Mouse (Mus musculus) MEL (cell line): ENCODE data around the gene Creb5. TPM values are rescaled to one million over a fixed set of nuclear protein-coding genes. Genes with fewer than 3 reads are reported as not detected.

ENCODE experiments used
- DNase-seq: peaks from one replicate; pipeline ENCODE4 v3.0.0; 2011; ENCODE audit warnings: low read depth, low spot score
- H3K27ac ChIP-seq: 2 replicates; pipeline ENCODE4 v1.5.1; 2012; ENCODE audit warnings: low read depth, mild to moderate bottlenecking, control low read depth, low read length, moderate library complexity; ENCODE audit not compliant: control insufficient read depth
- H3K27me3 ChIP-seq, 2 experiments: fragments of 150-350 bp in 1 of 2; sonication (generic) in 1 of 2; 2 replicates each; pipeline ENCODE4 v1.6.1; 2012; ENCODE audit warnings: low read length in 2 of 2, mild to moderate bottlenecking in 2 of 2, improper control_type of control experiment in 1 of 2, moderate library complexity in 1 of 2; ENCODE audit not compliant: insufficient read depth in 2 of 2, control insufficient read depth in 1 of 2
- H3K36me3 ChIP-seq, 2 experiments: 2 replicates each; pipeline ENCODE4 v1.6.1; 2012 to 2014; ENCODE audit warnings: low read length in 2 of 2, improper control_type of control experiment in 1 of 2, inconsistent platforms in 1 of 2, mild to moderate bottlenecking in 1 of 2; ENCODE audit not compliant: insufficient read depth in 2 of 2, control insufficient read depth in 1 of 2
- H3K4me1 ChIP-seq, 2 experiments: fragments of 150-350 bp in 1 of 2; sonication (generic) in 1 of 2; 2 replicates each; pipeline ENCODE4 v1.6.1; 2012; ENCODE audit warnings: low read length in 2 of 2, improper control_type of control experiment in 1 of 2, mild to moderate bottlenecking in 1 of 2; ENCODE audit not compliant: insufficient read depth in 2 of 2, control insufficient read depth in 1 of 2
- H3K4me3 ChIP-seq, 2 experiments: fragments of 150-350 bp in 1 of 2; sonication (generic) in 1 of 2; 2 replicates each; pipeline ENCODE4 v1.5.1; 2012; ENCODE audit warnings: low read depth in 2 of 2, low read length in 2 of 2, mild to moderate bottlenecking in 2 of 2, moderate library complexity in 2 of 2, control low read depth in 1 of 2, improper control_type of control experiment in 1 of 2; ENCODE audit not compliant: control insufficient read depth in 1 of 2, insufficient read depth in 1 of 2
- H3K79me2 ChIP-seq: 2 replicates; pipeline ENCODE4 v1.6.1; 2012; ENCODE audit warnings: mild to moderate bottlenecking, low read length, moderate library complexity; ENCODE audit not compliant: control insufficient read depth, poor library complexity, insufficient read depth
- H3K9ac ChIP-seq: 2 replicates; pipeline ENCODE4 v1.6.1; 2012; ENCODE audit warnings: low read depth, mild to moderate bottlenecking, control low read depth, low read length, moderate library complexity; ENCODE audit not compliant: control insufficient read depth, poor library complexity, severe bottlenecking
- H3K9me3 ChIP-seq: fragments of 150-350 bp; sonication (generic); replicated peaks from 2 replicates; pipeline ENCODE4 v1.6.1; 2012; ENCODE audit warnings: mild to moderate bottlenecking, low read length, improper control_type of control experiment, moderate library complexity; ENCODE audit not compliant: insufficient read depth
- BHLHE40 ChIP-seq: IDR thresholded peaks from 2 replicates; pipeline ENCODE4 v1.6.1; 2012; ENCODE audit warnings: low read depth, mild to moderate bottlenecking, inconsistent platforms, low read length, improper control_type of control experiment, borderline replicate concordance
- CTCF ChIP-seq, 3 experiments: IDR thresholded peaks in 2 of 3; conservative IDR thresholded peaks in 1 of 3; 2 replicates each; pipeline ENCODE4 v1.5.1; 2011 to 2012; ENCODE audit warnings: low read length in 3 of 3, low read depth in 2 of 3, mild to moderate bottlenecking in 2 of 3, improper control_type of control experiment in 1 of 3, inconsistent platforms in 1 of 3, mixed read lengths in 1 of 3, moderate library complexity in 1 of 3; ENCODE audit not compliant: control insufficient read depth in 1 of 3, insufficient read depth in 1 of 3, poor library complexity in 1 of 3, severe bottlenecking in 1 of 3
- ETS1 ChIP-seq: IDR thresholded peaks from 2 replicates; pipeline ENCODE4 v1.6.1; 2012; ENCODE audit warnings: low read depth, mild to moderate bottlenecking, inconsistent platforms, low read length, improper control_type of control experiment, moderate library complexity
- GABPA ChIP-seq: IDR thresholded peaks from 2 replicates; pipeline ENCODE4 v1.6.1; 2012; ENCODE audit warnings: low read depth, mild to moderate bottlenecking, inconsistent platforms, low read length, improper control_type of control experiment, moderate library complexity
- GATA1 ChIP-seq: IDR thresholded peaks from 2 replicates; pipeline ENCODE4 v1.6.1; 2011; ENCODE audit warnings: low read depth, low read length, improper control_type of control experiment
- KAT2A ChIP-seq: conservative IDR thresholded peaks from 2 replicates; pipeline ENCODE4 v1.6.1; 2012; ENCODE audit warnings: low read depth, low read length, improper control_type of control experiment, inconsistent platforms
- MEF2A ChIP-seq: IDR thresholded peaks from 2 replicates; pipeline ENCODE4 v1.6.1; 2014; ENCODE audit warnings: low read depth, mild to moderate bottlenecking, inconsistent platforms, low read length, improper control_type of control experiment; ENCODE audit not compliant: poor library complexity, insufficient replicate concordance, severe bottlenecking; ENCODE audit errors: extremely low read depth
- MXI1 ChIP-seq: IDR thresholded peaks from 2 replicates; pipeline ENCODE4 v1.6.1; 2011; ENCODE audit warnings: mild to moderate bottlenecking, low read depth, low read length, improper control_type of control experiment
- MYB ChIP-seq: IDR thresholded peaks from 2 replicates; pipeline ENCODE4 v1.6.1; 2011; ENCODE audit warnings: mild to moderate bottlenecking, low read depth, low read length, improper control_type of control experiment
- NELFE ChIP-seq: IDR thresholded peaks from 2 replicates; pipeline ENCODE4 v1.6.1; 2011; ENCODE audit warnings: low read depth, low read length, improper control_type of control experiment
- NRF1 ChIP-seq: IDR thresholded peaks from 2 replicates; pipeline ENCODE4 v1.6.1; 2014; ENCODE audit warnings: low read depth, mild to moderate bottlenecking, inconsistent platforms, low read length, improper control_type of control experiment, moderate library complexity; ENCODE audit not compliant: poor library complexity, insufficient read depth, severe bottlenecking
- POLR2A ChIP-seq, 2 experiments: IDR thresholded peaks; 2 replicates each; pipeline ENCODE4 v1.6.1; 2011 to 2012; ENCODE audit warnings: low read length in 2 of 2, mild to moderate bottlenecking in 2 of 2, control low read depth in 1 of 2, improper control_type of control experiment in 1 of 2, low read depth in 1 of 2, moderate library complexity in 1 of 2; ENCODE audit not compliant: control insufficient read depth in 1 of 2, insufficient read depth in 1 of 2, poor library complexity in 1 of 2
- POLR2AphosphoS2 ChIP-seq: IDR thresholded peaks from 2 replicates; pipeline ENCODE4 v1.6.1; 2011; ENCODE audit warnings: low read length, improper control_type of control experiment
- POLR2AphosphoS5 ChIP-seq: IDR thresholded peaks from 2 replicates; pipeline ENCODE4 v1.6.1; 2012; ENCODE audit warnings: low read depth, borderline replicate concordance, mild to moderate bottlenecking, inconsistent platforms, low read length, moderate library complexity, mixed read lengths
- RAD21 ChIP-seq: IDR thresholded peaks from 2 replicates; pipeline ENCODE4 v1.6.1; 2011; ENCODE audit warnings: mild to moderate bottlenecking, low read depth, low read length, improper control_type of control experiment
- RCOR1 ChIP-seq: IDR thresholded peaks from 2 replicates; pipeline ENCODE4 v1.6.1; 2012; ENCODE audit warnings: low read depth, mild to moderate bottlenecking, inconsistent platforms, low read length, improper control_type of control experiment
- SMC3 ChIP-seq: IDR thresholded peaks from 2 replicates; pipeline ENCODE4 v1.6.1; 2011; ENCODE audit warnings: low read depth, low read length, improper control_type of control experiment
- TAL1 ChIP-seq: IDR thresholded peaks from 2 replicates; pipeline ENCODE4 v1.6.1; 2012; ENCODE audit warnings: mild to moderate bottlenecking, inconsistent platforms, low read length, moderate library complexity, mixed read lengths
- TBP ChIP-seq: IDR thresholded peaks from 2 replicates; pipeline ENCODE4 v1.8.0; 2011; ENCODE audit warnings: low read depth, low read length, improper control_type of control experiment
- TCF12 ChIP-seq: IDR thresholded peaks from 2 replicates; pipeline ENCODE4 v1.6.1; 2014; ENCODE audit warnings: low read depth, mild to moderate bottlenecking, inconsistent platforms, low read length, improper control_type of control experiment, moderate library complexity
- UBTF ChIP-seq: IDR thresholded peaks from 2 replicates; pipeline ENCODE4 v1.6.1; 2012; ENCODE audit warnings: low read depth, mild to moderate bottlenecking, inconsistent platforms, low read length, improper control_type of control experiment, moderate library complexity, borderline replicate concordance; ENCODE audit not compliant: insufficient read depth
- USF1 ChIP-seq: IDR thresholded peaks from 2 replicates; pipeline ENCODE4 v1.6.1; 2014; ENCODE audit warnings: low read depth, mild to moderate bottlenecking, inconsistent platforms, low read length, improper control_type of control experiment, moderate library complexity
- ZC3H11A ChIP-seq: IDR thresholded peaks from 2 replicates; pipeline ENCODE4 v1.6.1; 2012; ENCODE audit warnings: low read depth, mild to moderate bottlenecking, inconsistent platforms, low read length, improper control_type of control experiment
- ZKSCAN1 ChIP-seq: IDR thresholded peaks from 2 replicates; pipeline ENCODE4 v1.6.1; 2012; ENCODE audit warnings: low read depth, mild to moderate bottlenecking, inconsistent platforms, low read length, improper control_type of control experiment, moderate library complexity
- ZMIZ1 ChIP-seq: IDR thresholded peaks from 2 replicates; pipeline ENCODE4 v1.6.1; 2012; ENCODE audit warnings: low read depth, mild to moderate bottlenecking, inconsistent platforms, low read length, improper control_type of control experiment, moderate library complexity
- ZNF384 ChIP-seq: IDR thresholded peaks from 2 replicates; pipeline ENCODE4 v1.6.1; 2012; ENCODE audit warnings: low read depth, mild to moderate bottlenecking, inconsistent platforms, low read length, improper control_type of control experiment
- polyA plus RNA-seq, 2 experiments: library from polyadenylated mRNA; stranded (reverse) in 1 of 2; unstranded in 1 of 2; fragments of >175 nt in 1 of 2; fragments of >200 nt in 1 of 2; gene quantifications; 2 replicates each; pipeline versions ENCODE4 v1.2.1 to v1.2.4; 2012; ENCODE audit warnings: low replicate concordance in 2 of 2, low read depth in 1 of 2; ENCODE audit not compliant: insufficient read length in 2 of 2, insufficient read depth in 1 of 2, missing spikeins in 1 of 2
- total RNA-seq: library from RNA; depleted of rRNA; stranded (reverse); fragments of 300-350 nt; gene quantifications from 2 replicates; pipeline ENCODE4 v1.2.3, GENCODE M21; 2012

Gene Creb5
- total and polyA plus RNA-seq, 3 experiments, result not detected

DNA sequence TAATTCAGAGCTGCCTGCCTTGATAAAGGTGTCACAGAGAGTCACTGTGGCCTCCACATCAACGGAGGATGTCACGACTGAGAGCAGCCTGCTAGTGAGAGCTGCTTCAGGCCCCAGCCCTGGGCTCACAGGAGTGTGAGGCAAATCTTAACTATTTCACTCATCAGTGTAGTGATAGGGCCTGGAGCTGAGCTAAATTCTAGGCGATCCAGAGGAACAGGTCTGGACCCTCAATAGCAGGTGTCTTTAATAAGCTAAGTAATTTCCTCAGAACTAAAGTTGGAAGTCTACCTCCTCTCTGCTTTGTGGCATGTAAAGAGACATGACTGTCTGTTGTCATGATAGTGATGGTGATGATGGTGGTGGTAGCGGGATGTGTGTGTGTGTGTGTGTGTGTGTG, 283.8 kb downstream of the Creb5 start:
- no peak overlapping the region for H3K4me3 ChIP-seq
- H3K9ac ChIP-seq, result no peak overlapping the region
- no peaks in the 10 kb centered on the region for H3K4me1 ChIP-seq
- no peaks in the 10 kb centered on the region for H3K36me3 ChIP-seq
- no peak overlapping the region for H3K27ac ChIP-seq
- no peak for DNase-seq
- no peaks in the 10 kb centered on the region for H3K79me2 ChIP-seq
- H3K27me3 ChIP-seq, result no peaks in the 10 kb centered on the region
- TF ChIP-seq KAT2A (no peak), TAL1 (no peak), RCOR1 (no peak), TBP (no peak), MXI1 (no peak), GABPA (no peak), ZNF384 (no peak), TCF12 (no peak), SMC3 (no peak), USF1 (no peak), CTCF (IDR thresholded peaks at IDR 0.05 in 2 of 3, conservative IDR thresholded peaks at IDR 0.05 in 1 of 3; ENCODE audit: control insufficient read depth in 1 of 3, insufficient read depth in 1 of 3, low read depth in 2 of 3, low read length in 3 of 3, poor library complexity in 1 of 3, severe bottlenecking in 1 of 3) (no peak), POLR2A (IDR thresholded peaks at IDR 0.05; ENCODE audit: control insufficient read depth in 1 of 2, insufficient read depth in 1 of 2, low read depth in 1 of 2, low read length in 2 of 2, poor library complexity in 1 of 2) (no peak), ZKSCAN1 (no peak), ZC3H11A (no peak), ETS1 (no peak), GATA1 (no peak), POLR2AphosphoS5 (no peak), POLR2AphosphoS2 (no peak), MYB (no peak)
- no peaks in the 10 kb centered on the region for H3K9me3 ChIP-seq

DNA sequence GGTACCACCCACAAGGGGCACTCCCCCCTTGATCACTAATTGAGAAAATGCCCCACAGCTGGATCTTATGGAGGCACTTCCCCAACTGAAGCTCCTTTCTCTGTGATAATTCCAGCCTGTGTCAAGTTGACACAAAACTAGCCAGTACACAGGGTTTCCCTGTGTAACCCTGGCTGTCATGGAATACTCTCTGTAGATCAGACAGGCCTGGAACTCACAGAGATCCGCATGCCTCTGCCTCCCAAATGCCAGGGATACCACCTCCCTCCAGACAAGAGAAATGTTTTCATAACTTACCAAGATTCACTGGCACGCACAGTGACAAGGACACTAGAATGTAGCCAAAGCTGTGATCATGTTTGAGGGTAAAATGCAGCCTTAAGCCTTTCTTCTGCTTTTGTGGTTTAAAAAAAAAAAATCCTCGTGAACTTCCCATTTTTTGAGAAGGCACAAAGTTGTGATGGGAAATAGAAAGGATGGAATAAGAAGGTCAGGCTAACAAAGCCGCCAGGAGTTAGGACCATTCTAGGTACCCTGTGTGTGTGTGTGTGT, 284.6 kb downstream of the Creb5 start:
- TF ChIP-seq POLR2A (IDR thresholded peaks at IDR 0.05; ENCODE audit: control insufficient read depth in 1 of 2, insufficient read depth in 1 of 2, low read depth in 1 of 2, low read length in 2 of 2, poor library complexity in 1 of 2) (no peak), RAD21 (no peak), RCOR1 (no peak), GATA1 (no peak), NELFE (no peak), ZMIZ1 (no peak), CTCF (IDR thresholded peaks at IDR 0.05 in 2 of 3, conservative IDR thresholded peaks at IDR 0.05 in 1 of 3; ENCODE audit: control insufficient read depth in 1 of 3, insufficient read depth in 1 of 3, low read depth in 2 of 3, low read length in 3 of 3, poor library complexity in 1 of 3, severe bottlenecking in 1 of 3) (no peak), ZC3H11A (no peak), MEF2A (no peak), NRF1 (no peak), KAT2A (no peak), POLR2AphosphoS5 (no peak), TCF12 (no peak), BHLHE40 (no peak), UBTF (no peak), POLR2AphosphoS2 (no peak)
- no peak overlapping the region for H3K27ac ChIP-seq
- H3K9me3 ChIP-seq, result no peaks in the 10 kb centered on the region
- no peaks in the 10 kb centered on the region for H3K27me3 ChIP-seq
- H3K4me3 ChIP-seq, result no peak overlapping the region
- H3K9ac ChIP-seq, result no peak overlapping the region
- no peaks in the 10 kb centered on the region for H3K36me3 ChIP-seq
- H3K4me1 ChIP-seq, result no peaks in the 10 kb centered on the region
- no peak for DNase-seq
- no peaks in the 10 kb centered on the region for H3K79me2 ChIP-seq
